Mouse (Mus musculus) testis, adult 2 months (tissue): ENCODE results near the gene Gnat1.

Source experiments
- CTCF ChIP-seq: fragments of 200-500 bp; IDR thresholded peaks from 2 replicates; pipeline ENCODE4 v1.5.1; 2012; ENCODE audit warnings: low read depth, mild to moderate bottlenecking, inconsistent platforms, low read length, moderate library complexity; ENCODE audit not compliant: control insufficient read depth, insufficient read depth, insufficient replicate concordance
- POLR2A ChIP-seq: fragments of 200-500 bp; IDR thresholded peaks from 2 replicates; pipeline ENCODE4 v1.6.1; 2012; ENCODE audit warnings: low read depth, mild to moderate bottlenecking, inconsistent platforms, low read length, moderate library complexity; ENCODE audit not compliant: control insufficient read depth

GRCm38 (mm10) chr9:107624539-107624938 is 55.0 kb downstream of the Gnat1 start:
- TF ChIP-seq CTCF: no peak
- TF ChIP-seq POLR2A: no peak
